Mouse (Mus musculus) heart, postnatal 36 days (tissue): ENCODE data around the gene Sptan1. TPM values are rescaled to one million over a fixed set of nuclear protein-coding genes. Genes with fewer than 3 reads are reported as not detected.

Experiments
- DNase-seq, 2 experiments: peaks; one replicate each; pipeline ENCODE4 v3.0.0; 2021 to 2022
- intact Hi-C: fragments of 180-260 bp; cut with DNase I; formaldehyde crosslinking; loops from one replicate; pipeline ENCODE4 v1.15.1; 2025
- microRNA-seq, 2 experiments: library from miRNA; unstranded; fragments of <30 nt; microRNA quantifications; one replicate each; pipeline ENCODE4 v1.2.0; 2021; ENCODE audit warnings: borderline number of aligned reads in 2 of 2
- total RNA-seq, 2 experiments: library from RNA; stranded (reverse); gene quantifications; 2 replicates each; pipeline ENCODE4 v1.2.3; 2021

The Sptan1 gene
- total RNA-seq, 2 experiments from 2014 or later: 193 to 213 TPM

DNA sequence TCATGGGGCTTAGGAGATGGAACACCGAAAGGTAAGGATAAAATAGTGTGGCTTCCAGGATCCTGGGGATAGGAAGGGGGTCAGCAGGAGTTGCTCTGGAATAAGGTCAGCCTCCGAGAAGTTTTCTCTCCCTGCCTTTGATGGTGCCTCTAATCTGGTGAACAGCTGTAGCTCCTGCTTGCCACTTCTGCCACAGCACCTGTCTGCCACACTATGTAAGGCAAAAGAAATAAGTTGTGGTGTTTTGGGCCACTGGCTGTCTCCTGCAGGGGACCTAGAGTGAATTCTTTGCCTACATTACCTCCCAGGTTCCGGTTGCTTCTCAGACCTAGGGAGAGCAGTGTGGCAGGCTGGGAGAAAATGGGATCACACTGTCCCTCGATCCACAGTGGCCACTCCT is 113.4 kb downstream of the Sptan1 start:
- intact Hi-C loops: loop anchor here (5.0 kb wide), 1 partner anchor 36 kb away; no protein-coding TSS in a partner anchor
- DNase-seq: no peak

DNA sequence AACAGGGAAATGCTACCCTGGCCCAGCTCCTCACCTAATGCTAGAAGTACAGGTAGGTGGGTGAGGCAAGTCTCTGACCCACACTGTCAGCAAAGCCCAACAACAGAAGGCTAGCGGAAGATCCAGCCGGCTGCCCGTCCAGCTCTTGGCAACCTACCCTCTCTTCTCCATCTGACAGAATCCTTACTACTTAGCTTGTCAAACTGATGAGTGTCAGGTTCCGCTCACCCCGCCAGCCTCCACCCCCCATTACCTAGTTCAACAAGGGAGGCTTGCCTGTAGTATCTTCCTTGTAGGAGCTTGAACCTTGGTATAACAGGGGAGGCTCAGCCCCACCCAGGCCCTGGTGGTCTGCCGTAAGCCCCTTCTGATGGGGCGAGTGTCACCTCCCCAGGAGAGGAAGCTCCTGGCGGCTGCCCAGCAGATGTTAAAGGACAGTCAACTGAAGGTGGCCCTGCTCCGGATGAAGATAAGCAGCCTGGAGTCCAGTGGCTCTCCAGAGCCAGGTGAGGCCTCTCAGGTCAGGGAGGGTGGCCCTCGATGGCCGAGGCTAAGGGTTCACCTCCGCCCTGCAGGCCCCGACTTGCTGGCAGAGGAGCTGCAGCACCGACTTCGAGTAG is 114.9 kb downstream of the Sptan1 start:
- DNase-seq: no peak
- intact Hi-C loops: no loop called here

Small RNA genes lying within 50 kb of the gene (microRNA-seq; reads per million reads assigned to microRNA genes)
- 0 reads per million in 2 experiments for gene Mir6997

Other genes starting within 250 kb of the Sptan1 start
- gene Gm13420, start 213.9 kb upstream of the Sptan1 start, total RNA-seq: not detected
- gene Gm13547, start 206.2 kb upstream of the Sptan1 start, total RNA-seq: not detected
- gene Coq4, start 178.1 kb upstream of the Sptan1 start, total RNA-seq: 10 to 100 TPM; 20.2 to 24.3 TPM
- 10 to 100 TPM; 32.5 to 33.1 TPM for gene Trub2, start 177.1 kb upstream of the Sptan1 start, total RNA-seq
- 10 to 100 TPM; 16.2 to 19.3 TPM for gene Slc27a4, start 162.9 kb upstream of the Sptan1 start, total RNA-seq
- gene Urm1, start 145.5 kb upstream of the Sptan1 start, total RNA-seq: 10 to 100 TPM; 30.4 to 34.2 TPM
- gene Cercam, start 96.4 kb upstream of the Sptan1 start, total RNA-seq: 1 to 10 TPM; 4.4 to 4.9 TPM
- gene Odf2, start 76.3 kb upstream of the Sptan1 start, total RNA-seq: 10 to 100 TPM; 24.0 to 29.7 TPM
- 10 to 100 TPM; 22.5 to 26.8 TPM for gene Gle1, start 30.1 kb upstream of the Sptan1 start, total RNA-seq
- 1 to 10 TPM; 6.4 to 8.2 TPM for gene Wdr34, start 83.3 kb downstream of the Sptan1 start, total RNA-seq
- gene Set, start 91.8 kb downstream of the Sptan1 start, total RNA-seq: 100 to 1,000 TPM in 1 of 2 experiments, 10 to 100 TPM in 1; 87.1 to 103 TPM
- 10 to 100 TPM in 1 of 2 experiments, 1 to 10 TPM in 1; 8.3 to 11.5 TPM for gene Pkn3, start 112.1 kb downstream of the Sptan1 start, total RNA-seq
- gene Zdhhc12, start 128.1 kb downstream of the Sptan1 start, total RNA-seq: 1 to 10 TPM; 4.1 to 4.7 TPM
- 10 to 100 TPM; 24.3 to 27.3 TPM for gene Zer1, start 159.0 kb downstream of the Sptan1 start, total RNA-seq
- gene Tbc1d13, start 168.2 kb downstream of the Sptan1 start, total RNA-seq: 10 to 100 TPM; 17.5 to 18.0 TPM
- 10 to 100 TPM; 91.8 to 92.4 TPM for gene Endog, start 205.9 kb downstream of the Sptan1 start, total RNA-seq
- 1 to 10 TPM; 5.8 to 6.0 TPM for gene Spout1, start 212.9 kb downstream of the Sptan1 start, total RNA-seq
- 10 to 100 TPM; 40.9 to 42.8 TPM for gene Kyat1, start 240.3 kb downstream of the Sptan1 start, total RNA-seq